Mouse (Mus musculus): ENCODE results near the gene Ly6g5c. TPM values are rescaled to one million over a fixed set of nuclear protein-coding genes. Genes with fewer than 3 reads are reported as not detected.
A peak's percentile ranks its signal among the peaks of the same experiment; 100 is the strongest.
"Not testable (repeated sequence)": the region's sequence is repeated elsewhere in the genome, so short reads cannot be mapped to it uniquely, and the experiment has no call there.

Ly6g5c gene
- polyA plus RNA-seq, 1 experiment from 2014 or later, result not detected

GRCm38 (mm10) chr17:35104079-35104478, 4.0 kb upstream of the Ly6g5c start:
- Histone ChIP-seq H3K36me3 (peaks cover 53% of the 10 kb centered on the region), H3K27me3 (ENCODE audit: low read depth, poor library complexity, severe bottlenecking) (no peaks in the 10 kb centered on the region), H3K9me3 (replicated peaks) (no peaks in the 10 kb centered on the region), H3K27ac (no peak overlapping the region), H3K4me3 (no peak overlapping the region), H3K4me1 (peaks cover 8% of the 10 kb centered on the region; the same call in 1 of the 2 replicates)
- 92% methylated on average over 7 of the region's 7 CpGs for WGBS
- no peak for DNase-seq (ENCODE audit: low spot score)

GRCm38 (mm10) chr17:35104754-35105153, 3.3 kb upstream of the Ly6g5c start:
- H3K4me1 ChIP-seq, result peaks cover 8% of the 10 kb centered on the region; the same call in 1 of the 2 replicates
- H3K36me3 ChIP-seq, result peaks cover 47% of the 10 kb centered on the region
- H3K4me3 ChIP-seq, result no peak overlapping the region
- no peaks in the 10 kb centered on the region for H3K9me3 ChIP-seq (replicated peaks)
- no peaks in the 10 kb centered on the region for H3K27me3 ChIP-seq (ENCODE audit: low read depth, poor library complexity, severe bottlenecking)
- no peak overlapping the region for H3K27ac ChIP-seq
- WGBS, result 83% methylated on average over 6 of the region's 6 CpGs
- DNase-seq (ENCODE audit: low spot score), result no peak

- 35% methylated on average over 13 of the region's 13 CpGs for WGBS
- Histone ChIP-seq H3K4me1 (peaks cover 8% of the 10 kb centered on the region; the same call in 1 of the 2 replicates), H3K36me3 (peaks cover 35% of the 10 kb centered on the region), H3K27me3 (ENCODE audit: low read depth, poor library complexity, severe bottlenecking) (no peaks in the 10 kb centered on the region), H3K27ac (no peak overlapping the region), H3K4me3 (peak overlapping the region; percentile 13; the same call in 1 of the 2 replicates), H3K9me3 (replicated peaks) (no peaks in the 10 kb centered on the region)
- DNase-seq (ENCODE audit: low spot score), result peak; percentile 40
Measured at GRCm38 (mm10) chr17:35105740-35106389, 2.2 kb upstream of the Ly6g5c start.

GRCm38 (mm10) chr17:35106522-35106921, 1.6 kb upstream of the Ly6g5c start:
- Histone ChIP-seq H3K27me3 (ENCODE audit: low read depth, poor library complexity, severe bottlenecking) (no peaks in the 10 kb centered on the region), H3K36me3 (peaks cover 29% of the 10 kb centered on the region), H3K9me3 (replicated peaks) (no peaks in the 10 kb centered on the region), H3K4me1 (peaks cover 8% of the 10 kb centered on the region; the same call in 1 of the 2 replicates), H3K4me3 (no peak overlapping the region), H3K27ac (no peak overlapping the region)
- no peak for DNase-seq (ENCODE audit: low spot score)
- WGBS, result 80% methylated on average over 3 of the region's 3 CpGs

DNA sequence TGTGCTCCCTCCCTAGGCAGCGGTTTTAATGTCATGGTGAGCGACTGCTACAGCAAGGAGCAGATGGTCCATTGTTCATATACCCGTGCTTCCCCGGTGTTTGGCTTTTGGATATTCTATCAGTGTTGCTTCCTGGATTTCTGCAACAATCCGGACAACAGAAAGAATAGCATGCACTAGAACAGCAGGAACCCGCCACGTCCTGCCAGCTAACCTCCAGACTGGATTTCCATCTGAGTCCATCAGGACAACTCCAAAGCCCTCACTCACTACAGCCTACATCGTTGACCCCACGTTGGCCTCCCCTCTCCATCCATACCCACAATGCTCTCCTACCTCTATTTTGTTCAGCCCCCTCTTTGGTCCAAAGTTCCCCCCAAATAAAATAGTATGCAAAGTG, 3.7 kb downstream of the Ly6g5c start:
- Histone ChIP-seq H3K4me1 (no peaks in the 10 kb centered on the region), H3K27ac (no peak overlapping the region), H3K9me3 (replicated peaks) (no peaks in the 10 kb centered on the region), H3K36me3 (peaks cover 31% of the 10 kb centered on the region), H3K4me3 (no peak overlapping the region), H3K27me3 (ENCODE audit: low read depth, poor library complexity, severe bottlenecking) (no peaks in the 10 kb centered on the region)
- DNase-seq (ENCODE audit: low spot score), result no peak
- 89% methylated on average over 9 of the region's 9 CpGs for WGBS

DNA sequence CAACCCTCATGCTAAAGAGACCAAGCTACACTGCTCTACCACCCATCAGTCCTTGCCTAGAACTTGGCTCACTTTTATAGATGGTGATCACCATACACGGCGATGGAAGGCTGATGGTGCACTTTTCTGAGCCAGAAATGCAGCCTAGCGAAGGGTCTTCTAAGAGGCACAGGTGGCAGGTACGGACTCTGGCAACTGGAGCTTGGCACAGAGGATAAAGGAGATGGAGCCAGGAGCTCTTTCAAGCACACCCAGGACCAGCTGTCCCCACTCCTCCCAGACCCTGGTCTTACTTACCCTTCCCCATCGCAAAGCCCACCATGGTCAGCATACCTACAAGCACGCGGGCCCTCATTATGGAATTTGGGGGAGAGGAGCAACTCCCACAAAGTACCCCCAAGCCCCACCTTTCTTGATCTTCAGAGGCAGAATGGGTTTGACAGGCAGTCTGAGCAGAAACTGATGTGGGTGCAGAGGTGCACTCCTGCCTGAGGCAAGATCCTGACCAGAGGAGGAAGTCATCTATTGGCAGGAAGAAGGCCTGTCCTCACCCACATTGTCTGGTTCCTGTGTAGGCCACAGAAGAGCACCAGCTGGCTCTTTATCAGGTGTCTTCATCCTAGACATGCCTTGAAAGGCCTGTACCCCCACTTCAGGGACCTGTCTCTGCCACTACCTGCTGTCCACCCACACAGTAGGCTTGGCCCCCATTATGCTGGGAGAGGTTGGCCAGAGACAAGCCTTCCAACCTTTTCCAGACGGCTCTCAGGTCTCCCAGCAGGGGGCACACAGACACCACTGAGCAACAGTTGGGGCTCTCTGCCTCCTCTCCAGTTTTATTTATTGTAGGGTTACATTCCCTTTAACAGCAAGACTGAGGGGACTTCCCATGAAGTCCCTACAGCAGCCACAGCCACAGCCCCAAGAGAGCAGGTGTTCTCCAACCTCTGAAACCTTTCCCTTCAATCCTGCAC, 7.3 kb downstream of the Ly6g5c start, which contains the start of gene Ly6g5b:
Gene Ly6g5b (minus strand): TSS at position 383 of the 974 bp plus-strand sequence.
- Histone ChIP-seq H3K4me1 (peaks cover 9% of the 10 kb centered on the region), H3K27ac (no peak within 1 kb of the TSS), H3K27me3 (ENCODE audit: low read depth, poor library complexity, severe bottlenecking) (no peaks in the 10 kb centered on the region), H3K4me3 (no peak within 1 kb of the TSS), H3K9me3 (replicated peaks) (no peaks in the 10 kb centered on the region), H3K36me3 (peaks cover 59% of the 10 kb centered on the region)
- 86% methylated on average over 8 of the region's 8 CpGs for WGBS
- DNase-seq (ENCODE audit: low spot score), result no peak

DNA sequence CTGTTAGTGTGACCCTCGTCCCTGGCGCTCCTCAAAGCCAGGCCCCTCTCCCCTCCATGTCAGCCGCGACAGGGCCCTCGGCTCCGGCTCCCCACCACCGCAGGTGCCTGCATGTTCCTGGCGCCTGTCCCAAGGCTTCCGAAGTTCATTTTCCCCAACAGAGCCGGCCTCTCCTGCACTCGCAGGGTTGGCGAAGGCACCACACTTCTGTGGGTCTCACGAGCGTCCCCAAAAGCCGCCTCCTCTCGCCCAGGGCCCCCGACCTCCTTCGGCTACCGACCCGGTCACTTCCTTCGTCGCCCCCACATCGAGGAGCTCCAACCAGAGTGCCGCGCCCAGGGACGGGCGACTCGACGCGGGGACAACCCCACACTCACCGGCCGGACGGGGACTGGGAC, 12.7 kb downstream of the Ly6g5c start:
- H3K4me3 ChIP-seq, result peak overlapping the region; percentile 89
- no peaks in the 10 kb centered on the region for H3K27me3 ChIP-seq (ENCODE audit: low read depth, poor library complexity, severe bottlenecking)
- under 1% methylated on average over 33 of the region's 33 CpGs for WGBS
- peaks cover 29% of the 10 kb centered on the region for H3K4me1 ChIP-seq
- H3K27ac ChIP-seq, result peak overlapping the region; percentile 90
- peaks cover 60% of the 10 kb centered on the region for H3K36me3 ChIP-seq
- DNase-seq (ENCODE audit: low spot score), result peak; percentile 46
- H3K9me3 ChIP-seq (replicated peaks), result no peaks in the 10 kb centered on the region

GRCm38 (mm10) chr17:35121143-35121799, 13.2 kb downstream of the Ly6g5c start, which contains the start of gene Gpank1:
Gene Gpank1, plus strand, starts transcription at chr17:35121455.
- H3K27ac ChIP-seq, result peak within 1 kb of the TSS; percentile 90
- under 1% methylated on average over 50 of the region's 50 CpGs for WGBS
- peaks cover 32% of the 10 kb centered on the region for H3K4me1 ChIP-seq
- peaks cover 55% of the 10 kb centered on the region for H3K36me3 ChIP-seq
- no peaks in the 10 kb centered on the region for H3K27me3 ChIP-seq (ENCODE audit: low read depth, poor library complexity, severe bottlenecking)
- peak; percentile 98 for DNase-seq (ENCODE audit: low spot score)
- no peaks in the 10 kb centered on the region for H3K9me3 ChIP-seq (replicated peaks)
- peak within 1 kb of the TSS; percentile 89 for H3K4me3 ChIP-seq

- peak within 1 kb of the TSS; percentile 89 for H3K4me3 ChIP-seq
- peaks cover 38% of the 10 kb centered on the region for H3K4me1 ChIP-seq
- peak within 1 kb of the TSS; percentile 90 for H3K27ac ChIP-seq
- 1% methylated on average over 19 of the region's 19 CpGs for WGBS
- peaks cover 51% of the 10 kb centered on the region for H3K36me3 ChIP-seq
- peak; percentile 70 for DNase-seq (ENCODE audit: low spot score)
- no peaks in the 10 kb centered on the region for H3K27me3 ChIP-seq (ENCODE audit: low read depth, poor library complexity, severe bottlenecking)
- H3K9me3 ChIP-seq (replicated peaks), result no peaks in the 10 kb centered on the region
Measured at GRCm38 (mm10) chr17:35121871-35122303, 13.8 kb downstream of the Ly6g5c start, which contains the start of gene Csnk2b. Gene Csnk2b, minus strand, starts transcription at chr17:35122053.

GRCm38 (mm10) chr17:35123287-35123686, 15.2 kb downstream of the Ly6g5c start:
- H3K36me3 ChIP-seq, result peaks cover 48% of the 10 kb centered on the region
- not testable (repeated sequence) for H3K4me3 ChIP-seq; H3K27me3 ChIP-seq (ENCODE audit: low read depth, poor library complexity, severe bottlenecking); DNase-seq (ENCODE audit: low spot score); H3K9me3 ChIP-seq (replicated peaks); H3K27ac ChIP-seq
- WGBS, result 92% methylated on average over 9 of the region's 9 CpGs
- H3K4me1 ChIP-seq, result peaks cover 49% of the 10 kb centered on the region

DNA sequence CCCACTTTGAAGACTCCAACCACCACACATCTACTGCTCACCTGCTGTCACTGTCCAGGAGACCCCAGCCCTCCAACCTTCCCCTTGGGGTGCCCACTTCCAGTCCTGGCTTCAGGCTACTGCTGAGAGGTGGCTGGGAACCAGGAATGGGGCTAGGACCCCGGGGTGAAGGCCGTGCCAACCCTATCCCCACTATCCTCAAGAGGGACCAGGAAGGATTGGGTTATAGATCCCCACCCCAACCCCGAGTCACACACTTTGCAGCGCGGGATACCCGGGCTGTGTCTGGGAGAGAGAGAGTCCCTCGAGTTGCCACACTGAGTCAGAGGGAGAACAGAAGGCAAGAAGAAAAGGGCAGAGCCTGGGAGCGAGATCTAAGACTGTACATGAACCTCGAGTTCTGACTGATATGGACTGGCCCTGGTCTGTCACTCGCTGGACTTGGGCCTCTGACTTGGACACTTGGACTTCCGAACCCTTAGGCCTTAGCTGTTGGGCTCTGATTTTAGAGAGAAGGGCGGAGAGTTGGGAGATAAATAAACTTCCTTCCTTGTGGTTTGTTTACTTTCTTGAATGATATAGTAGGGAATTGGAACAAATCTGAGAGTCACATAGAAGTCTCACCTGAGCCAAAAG, 16.3 kb downstream of the Ly6g5c start:
- H3K27me3 ChIP-seq (ENCODE audit: low read depth, poor library complexity, severe bottlenecking); H3K27ac ChIP-seq; H3K9me3 ChIP-seq (replicated peaks); DNase-seq (ENCODE audit: low spot score): not testable (repeated sequence)
- Histone ChIP-seq H3K4me1 (peaks cover 57% of the 10 kb centered on the region), H3K36me3 (peaks cover 45% of the 10 kb centered on the region), H3K4me3 (0 out of 2 replicates have a peak overlapping the region, but pooled peaks have one; percentile 1)
- WGBS, result 92% methylated on average over 12 of the region's 12 CpGs

DNA sequence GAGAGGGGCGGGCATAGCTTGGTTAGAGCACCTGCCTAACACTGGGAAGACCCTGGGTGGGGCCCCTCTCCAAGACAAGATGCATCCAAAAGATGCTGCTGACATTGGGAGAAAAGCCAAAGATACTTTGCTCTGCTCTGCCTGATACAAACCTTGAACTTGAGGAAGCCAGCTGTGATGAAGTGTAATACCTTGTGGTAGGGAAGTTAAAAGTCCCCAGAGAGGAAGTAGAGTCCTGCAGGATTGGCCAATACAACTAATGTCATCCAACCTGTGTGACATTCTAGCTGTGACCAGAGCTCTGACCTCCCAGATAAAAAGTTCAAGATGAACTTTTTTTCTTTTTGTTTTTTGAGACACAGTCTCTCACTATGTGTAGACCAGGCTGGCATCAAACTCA, 17.0 kb downstream of the Ly6g5c start:
- Histone ChIP-seq H3K27me3 (ENCODE audit: low read depth, poor library complexity, severe bottlenecking) (no peaks in the 10 kb centered on the region), H3K36me3 (peaks cover 39% of the 10 kb centered on the region), H3K4me3 (0 out of 2 replicates have a peak overlapping the region, but pooled peaks have one; percentile 1), H3K4me1 (peaks cover 50% of the 10 kb centered on the region), H3K27ac (no peak overlapping the region), H3K9me3 (replicated peaks) (no peaks in the 10 kb centered on the region)
- no peak for DNase-seq (ENCODE audit: low spot score)
- 93% methylated on average over 1 of the region's 1 CpGs for WGBS
